Mouse (Mus musculus) megakaryocyte-erythroid progenitor cell, adult 5-6 weeks (primary cell): ENCODE measurements around the gene Cd209g. TPM values are rescaled to one million over a fixed set of nuclear protein-coding genes. Genes with fewer than 3 reads are reported as not detected.
A peak's percentile ranks its signal among the peaks of the same experiment; 100 is the strongest.
"Not testable (repeated sequence)": the region's sequence is repeated elsewhere in the genome, so short reads cannot be mapped to it uniquely, and the experiment has no call there.

ENCODE experiments used
- ATAC-seq: replicated peaks from 2 replicates; pipeline ENCODE4 v1.8.0; 2016; ENCODE audit warnings: mild to moderate bottlenecking, inconsistent platforms; ENCODE audit not compliant: severe bottlenecking, poor library complexity, low FRiP score, low TSS enrichment
- total RNA-seq, 2 experiments: library from RNA; stranded (forward) in 1 of 2; stranded (reverse) in 1 of 2; fragments of 200-1000, 215-1000 nt in 1 of 2; fragments of >200 nt in 1 of 2; fragmentation: Nextera tagmentation in 1 of 2; gene quantifications; 2 replicates each; pipeline ENCODE4 v1.2.3; 2014 to 2017

Gene Cd209g
- total RNA-seq (2014; fragmentation: Nextera tagmentation): not detected in 2 replicates
- not detected in 2 replicates for total RNA-seq (2017)

DNA sequence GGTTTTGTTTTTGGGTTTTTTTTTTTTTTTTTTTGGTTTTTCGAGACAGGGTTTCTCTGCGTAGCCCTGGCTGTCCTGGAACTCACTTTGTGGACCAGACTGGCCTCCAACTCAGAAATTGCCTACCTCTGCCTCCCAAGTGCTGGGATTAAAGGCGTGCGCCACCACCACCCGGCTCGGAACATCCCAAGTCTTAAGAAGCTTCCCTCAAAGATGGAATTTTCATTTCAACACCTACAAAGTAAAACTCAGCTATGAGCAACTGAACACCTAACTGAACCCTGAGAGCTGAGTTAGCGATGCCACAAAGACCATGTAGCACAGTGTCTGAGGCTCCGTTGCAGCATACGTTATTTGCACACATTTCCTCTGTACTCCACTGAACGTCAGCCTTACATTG is at the start of gene Cd209g:
Gene Cd209g (plus strand): TSS at position 301 of the 400 bp plus-strand sequence.
- no peak for ATAC-seq

DNA sequence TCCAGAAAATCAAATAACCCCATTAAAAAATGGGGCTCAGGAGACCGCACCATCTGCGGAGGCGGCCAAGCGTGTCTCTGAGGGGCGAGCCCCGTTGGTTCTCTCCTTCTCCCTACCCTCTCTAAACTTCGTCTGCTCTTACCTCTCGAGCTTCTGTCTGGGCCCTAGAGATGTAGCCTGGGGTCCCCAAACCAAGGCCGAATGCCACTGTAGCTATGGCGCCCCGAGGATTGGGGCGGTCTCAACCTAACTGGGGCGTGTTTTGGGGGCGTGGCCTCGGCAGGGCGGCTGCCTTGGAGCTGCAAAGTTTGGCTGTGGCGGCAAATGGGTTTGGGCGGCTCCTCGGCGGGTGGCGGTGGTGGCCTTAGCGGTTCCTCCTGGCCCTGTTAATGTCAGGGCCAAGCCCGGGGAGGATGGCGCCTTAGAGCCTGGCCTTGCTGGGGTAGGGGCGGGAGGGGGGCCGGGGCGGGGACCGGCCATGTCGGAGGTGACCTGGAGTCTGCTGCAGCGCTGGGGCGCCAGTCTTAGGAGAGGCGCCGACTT is 46.6 kb upstream of the Cd209g start:
- peak; percentile 91 for ATAC-seq

DNA sequence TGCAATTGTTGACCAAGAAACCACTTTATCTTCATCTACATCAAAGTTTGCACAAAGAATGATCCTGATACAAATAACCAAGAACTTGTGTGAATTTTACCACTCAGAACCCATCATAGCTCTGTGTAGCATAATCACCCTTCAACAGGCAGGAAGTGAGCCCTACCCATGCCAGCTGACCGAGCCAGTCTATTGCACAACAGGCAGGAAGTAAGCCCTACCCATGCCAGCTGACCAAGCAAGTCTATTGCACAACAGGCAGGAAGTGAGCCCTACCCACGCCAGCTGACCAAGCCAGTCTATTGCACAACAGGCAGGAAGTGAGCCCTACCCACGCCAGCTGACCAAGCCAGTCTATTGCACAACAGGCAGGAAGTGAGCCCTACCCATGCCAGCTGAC is 45.4 kb upstream of the Cd209g start:
- not testable (repeated sequence) for ATAC-seq

DNA sequence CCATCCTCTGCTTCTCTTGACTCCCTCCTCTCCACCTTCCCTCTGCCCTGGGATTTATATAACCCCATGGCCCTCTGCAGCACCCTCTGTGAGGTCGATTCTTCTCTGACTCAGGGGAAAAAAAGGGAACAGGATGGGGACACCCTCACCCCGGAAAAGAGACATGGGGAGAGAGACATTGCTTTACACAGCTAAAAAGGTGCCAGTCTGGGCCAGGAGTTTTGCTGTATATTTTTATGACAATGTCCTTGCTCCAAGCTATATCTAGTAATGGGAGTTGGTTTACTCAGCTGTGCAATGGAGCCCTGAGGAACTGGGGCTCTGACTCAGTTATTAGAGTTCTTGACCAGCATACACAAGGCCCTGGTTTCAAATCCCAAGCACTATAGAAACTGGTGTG is 28.2 kb upstream of the Cd209g start, which contains the start of gene Cd209f:
Gene Cd209f (minus strand): TSS at position 101 of the 400 bp plus-strand sequence.
- not testable (repeated sequence) for ATAC-seq

DNA sequence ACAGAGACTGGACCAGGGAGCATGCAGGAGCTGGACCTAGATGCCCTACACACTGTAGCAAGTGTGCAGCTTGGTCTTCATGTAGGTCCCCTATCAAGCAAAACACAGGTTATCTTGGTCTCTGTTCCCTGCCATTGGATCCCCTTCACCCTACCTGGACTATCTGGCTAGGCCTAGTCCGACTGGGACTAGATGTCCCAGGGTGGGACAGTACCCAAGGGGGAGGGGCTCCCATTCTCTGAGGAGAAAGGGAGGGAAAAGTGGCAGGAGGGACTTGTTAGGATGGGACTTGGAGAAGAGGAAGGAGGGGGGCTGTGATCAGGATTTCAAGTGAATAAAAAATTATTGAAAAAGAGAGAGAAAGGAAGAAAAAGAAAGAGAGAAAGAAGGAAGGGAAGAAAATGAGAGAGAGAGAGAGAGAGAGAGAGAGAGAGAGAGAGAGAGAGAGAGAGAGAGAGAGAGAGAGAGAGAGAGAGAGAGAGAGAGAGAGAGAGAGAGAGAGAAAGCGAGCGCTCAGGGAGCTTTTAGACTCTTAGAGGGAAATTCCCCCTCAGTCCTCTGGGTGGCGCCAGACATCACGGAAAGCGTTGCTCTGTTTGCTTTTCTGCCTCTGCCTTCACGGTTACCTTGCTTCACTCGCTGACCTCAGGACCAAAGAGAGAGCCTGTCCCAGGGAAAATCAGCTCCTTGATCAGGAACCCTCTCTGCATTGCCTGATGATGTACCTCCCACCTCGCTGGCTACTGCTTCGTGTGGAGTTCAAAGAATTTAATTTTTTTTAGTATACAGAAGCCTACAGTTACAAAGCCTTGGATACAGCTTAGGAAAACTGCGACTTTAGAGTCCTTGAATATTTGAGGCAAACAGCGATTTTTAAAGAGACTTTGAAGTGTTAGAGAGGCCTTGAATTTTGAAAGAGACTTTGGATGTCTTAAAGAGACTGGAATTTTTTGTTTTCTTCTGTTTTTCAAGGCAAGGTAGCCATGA is 6.1 kb downstream of the Cd209g start:
- ATAC-seq: peak; percentile 94

DNA sequence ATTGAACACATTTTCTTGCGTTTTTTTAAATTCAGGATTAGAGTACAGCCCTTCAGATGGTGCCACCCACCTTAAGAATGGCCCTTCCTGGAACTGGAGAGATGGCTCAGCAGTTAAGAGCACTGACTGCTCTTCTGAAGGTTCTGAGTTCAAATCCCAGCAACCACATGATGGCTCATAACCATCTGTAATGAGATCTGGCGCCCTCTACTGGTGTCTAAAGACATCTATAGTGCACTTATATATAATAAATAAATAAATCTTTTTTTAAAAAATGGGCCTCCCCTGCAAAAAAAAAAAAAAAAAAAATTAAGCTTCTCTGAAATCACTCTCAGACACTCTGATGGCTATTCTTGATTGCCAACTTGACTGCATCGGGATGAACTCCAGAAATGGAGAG is 7.8 kb downstream of the Cd209g start:
- ATAC-seq: no peak

DNA sequence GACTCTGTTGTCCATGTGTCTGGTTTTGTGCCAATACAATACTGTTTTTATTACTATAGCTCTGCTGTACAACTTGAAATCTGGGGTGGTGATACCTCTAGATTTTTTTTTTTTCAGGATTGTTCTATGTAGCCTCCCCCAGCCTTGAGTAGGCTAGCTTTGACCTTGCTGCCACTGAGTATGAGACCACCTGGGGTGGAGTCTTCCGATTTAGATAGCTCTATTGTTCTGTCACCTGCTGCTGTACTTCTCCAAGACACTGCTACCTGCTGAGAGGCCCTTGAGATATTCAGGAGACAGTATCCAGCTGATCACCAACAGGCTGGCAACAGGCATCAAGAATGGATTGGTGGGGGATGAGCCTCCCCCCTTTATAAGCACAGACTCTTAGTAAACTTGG is 13.4 kb downstream of the Cd209g start:
- ATAC-seq: no peak

DNA sequence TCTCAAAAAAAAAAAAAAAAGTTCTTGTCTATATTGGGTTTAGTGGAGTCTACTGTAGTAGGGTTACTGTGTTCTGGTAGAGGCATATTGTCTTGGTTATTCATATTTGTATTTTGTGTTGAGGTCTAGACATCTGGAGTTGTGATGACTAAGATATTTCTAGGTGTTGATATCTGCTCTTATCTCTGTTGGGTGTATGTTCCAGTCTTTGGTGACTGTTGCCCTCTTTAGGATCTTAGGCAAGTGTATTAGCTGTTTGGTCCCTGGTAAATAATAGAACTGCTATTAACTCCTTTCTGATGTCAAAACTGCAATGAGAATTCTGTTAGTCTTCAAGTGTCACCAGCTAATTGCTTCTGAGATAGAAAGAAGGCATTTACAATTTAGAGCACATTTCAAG is 21.0 kb downstream of the Cd209g start:
- no peak for ATAC-seq

DNA sequence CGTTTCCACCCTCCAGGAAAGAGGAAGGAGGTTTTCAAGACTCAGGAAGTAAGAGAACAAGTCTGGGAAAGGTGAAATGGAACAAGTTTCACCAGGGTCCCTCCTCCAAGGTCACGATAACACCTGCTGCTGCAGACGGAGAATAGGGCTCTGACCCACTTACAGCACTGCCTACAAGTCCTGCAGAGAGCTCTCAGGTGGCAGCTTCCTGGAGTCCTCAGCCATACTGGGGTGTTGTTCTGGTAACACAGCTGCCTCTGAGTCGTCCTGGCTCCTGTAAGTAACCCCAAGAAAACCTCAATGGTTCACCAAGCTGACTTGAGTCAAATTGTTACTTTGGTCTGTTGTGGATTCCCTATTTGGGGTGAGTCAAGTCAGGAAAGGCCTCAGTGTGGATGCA is 28.9 kb downstream of the Cd209g start:
- ATAC-seq: no peak

DNA sequence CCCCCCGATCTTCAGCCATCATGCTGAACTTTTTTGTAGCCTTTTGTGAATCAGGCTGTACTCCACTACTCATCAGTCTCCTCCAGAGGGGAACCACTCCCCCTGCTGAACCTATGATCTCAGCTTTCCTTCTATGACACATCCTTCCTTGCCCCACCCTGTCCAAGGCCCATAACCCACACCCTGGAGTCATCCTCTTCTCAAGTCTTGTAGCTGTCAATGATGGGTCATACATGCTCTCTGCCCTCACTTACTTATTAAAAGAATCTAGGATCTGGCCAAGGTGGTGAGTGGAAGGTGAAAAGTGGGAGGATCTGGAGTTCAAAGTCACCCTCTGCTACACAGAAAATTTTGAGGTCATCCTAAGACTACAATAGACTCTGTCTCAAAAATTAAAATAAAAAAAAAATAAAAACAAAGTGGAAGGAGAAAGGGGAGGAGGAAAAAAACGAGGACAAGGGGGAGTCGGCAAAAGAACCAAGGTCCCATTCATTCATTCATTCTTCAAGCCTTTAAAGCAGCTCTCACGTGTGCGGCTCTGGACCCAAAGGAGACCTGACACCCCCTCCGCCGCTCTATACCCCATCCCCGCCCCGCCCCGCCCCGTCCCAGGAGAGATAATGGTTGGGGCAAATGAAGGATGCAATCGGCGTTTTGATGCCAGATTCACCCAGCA is 31.4 kb downstream of the Cd209g start:
- ATAC-seq: no peak

DNA sequence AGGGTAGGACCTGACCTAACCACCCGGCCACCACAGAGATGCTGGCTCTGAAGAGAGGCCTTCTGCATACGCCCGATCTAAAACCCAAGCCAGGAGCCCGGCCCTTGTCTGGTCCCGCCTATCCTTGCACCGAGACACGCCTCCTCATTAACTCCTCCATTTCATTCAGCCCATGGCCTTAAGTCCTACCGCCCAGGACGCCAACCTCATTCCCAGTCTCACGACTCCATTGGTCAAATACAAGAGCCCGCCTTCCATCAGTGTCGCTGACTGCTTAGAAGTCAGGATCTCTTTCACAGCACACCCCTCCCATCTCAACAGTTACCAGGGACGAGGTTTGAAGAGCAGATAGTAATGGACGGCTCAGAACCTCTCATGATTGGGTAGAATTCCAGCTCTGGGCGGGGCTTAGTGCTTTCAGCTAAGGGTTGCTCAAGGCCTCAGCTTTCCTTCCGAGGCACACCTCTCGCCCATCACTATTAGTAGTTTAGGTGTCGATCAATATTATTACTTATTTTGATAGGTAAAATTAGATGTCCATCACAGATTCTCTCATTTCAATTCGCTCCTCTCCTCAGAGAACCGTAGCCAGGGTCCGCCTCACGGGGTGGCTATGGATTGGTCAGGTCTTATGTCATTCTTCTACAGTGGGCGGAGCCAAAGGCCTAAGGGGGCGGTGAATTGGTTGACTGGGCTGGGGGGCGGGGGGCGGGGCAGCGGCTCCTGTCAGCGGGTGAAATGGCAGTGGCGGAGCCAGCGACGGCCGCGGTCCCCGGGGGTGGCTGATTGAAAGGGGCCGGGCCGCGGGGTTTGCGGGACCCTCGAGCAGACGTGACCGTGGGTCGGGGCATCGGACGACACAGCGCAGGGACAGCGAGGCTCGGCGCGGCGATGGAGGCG is 32.2 kb downstream of the Cd209g start, which contains the start of gene Evi5l:
Gene Evi5l (plus strand): TSS at position 716 of the 900 bp plus-strand sequence.
- ATAC-seq: peak; percentile 91

DNA sequence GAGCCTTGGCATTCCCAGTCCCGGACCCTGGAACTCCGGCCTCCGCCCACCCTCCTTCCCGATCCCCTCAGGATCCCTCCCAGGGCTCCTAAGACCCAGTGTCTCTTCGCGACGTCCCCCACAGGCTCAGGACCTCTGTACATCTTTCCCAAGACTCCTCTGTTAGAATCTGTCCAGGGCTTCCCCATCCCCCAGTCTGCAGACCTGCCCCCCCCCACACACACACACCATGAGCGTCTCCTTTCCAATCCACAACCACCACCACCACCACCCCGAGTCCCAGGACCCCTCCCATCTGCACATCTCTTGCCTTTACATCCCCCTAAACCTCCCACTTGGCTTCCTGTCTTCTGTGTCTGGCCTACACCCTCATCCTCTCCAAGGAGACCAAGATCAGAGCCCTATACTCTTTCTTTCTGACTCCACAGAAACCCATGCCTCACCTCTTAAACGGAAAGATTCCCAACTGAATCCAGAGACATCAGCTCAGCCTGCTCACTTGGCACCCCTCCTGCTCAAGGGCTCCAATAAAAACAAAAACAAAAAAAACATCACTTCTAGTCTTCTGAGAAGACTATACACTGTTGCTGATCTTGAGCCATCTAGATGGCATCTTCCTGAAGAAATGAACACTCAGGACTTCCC is 33.1 kb downstream of the Cd209g start:
- ATAC-seq: no peak

DNA sequence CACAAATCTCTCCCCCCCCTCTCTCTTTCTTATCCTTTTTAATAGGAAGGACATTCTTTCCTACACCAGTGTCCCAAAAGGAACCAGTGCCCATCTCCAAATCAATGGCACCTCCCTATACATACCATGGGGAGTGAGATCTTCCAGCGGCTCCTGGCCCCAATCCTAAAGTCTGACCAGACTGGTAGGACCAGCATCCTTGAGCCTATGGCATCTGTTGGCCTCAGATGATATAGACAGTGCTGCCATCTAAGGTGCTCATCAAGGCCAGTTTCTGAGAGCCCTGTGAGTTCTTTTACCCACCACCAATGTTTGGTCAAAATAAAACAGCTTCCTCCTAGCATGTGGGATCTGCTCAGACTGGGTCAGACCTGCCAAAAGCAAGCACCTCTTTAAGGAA is 34.0 kb downstream of the Cd209g start:
- ATAC-seq: no peak

DNA sequence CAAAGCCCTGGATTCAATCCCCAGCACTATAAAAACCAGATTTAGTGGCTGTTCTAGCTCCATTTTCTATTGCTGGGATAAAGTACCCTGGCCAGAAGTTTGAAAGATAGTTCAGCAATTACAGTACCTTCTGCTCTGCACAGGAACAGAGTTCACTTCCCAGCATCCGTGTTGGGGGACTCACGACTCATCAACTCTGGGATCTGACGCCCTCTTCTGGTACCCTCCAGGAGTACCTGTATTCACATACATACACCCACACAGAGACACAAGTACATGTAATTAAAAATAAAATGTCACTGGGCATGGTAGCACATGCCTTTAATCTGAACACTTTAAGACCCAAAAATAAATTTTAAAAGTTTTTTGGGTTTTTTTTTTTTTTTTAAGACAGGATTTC is 38.6 kb downstream of the Cd209g start:
- ATAC-seq: no peak

DNA sequence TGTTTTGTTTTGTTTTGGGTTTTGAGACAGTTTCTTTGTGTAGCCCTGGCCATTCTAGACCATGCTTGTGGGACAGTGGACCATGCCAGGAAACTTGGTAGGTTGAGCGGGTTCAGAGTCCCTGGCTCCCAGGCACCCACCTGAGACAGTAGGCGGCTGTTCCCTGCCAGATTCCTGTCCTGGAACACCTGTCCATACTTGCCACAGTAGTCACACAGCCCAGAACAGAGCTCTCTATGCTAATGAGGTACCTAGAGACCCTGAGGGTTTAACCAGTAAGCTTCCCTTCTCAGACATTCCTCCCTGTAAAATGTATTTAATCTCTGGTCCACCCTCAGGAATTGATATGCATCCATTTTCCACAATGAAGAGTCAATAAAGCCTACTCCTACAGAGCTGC is 40.1 kb downstream of the Cd209g start:
- ATAC-seq: no peak

DNA sequence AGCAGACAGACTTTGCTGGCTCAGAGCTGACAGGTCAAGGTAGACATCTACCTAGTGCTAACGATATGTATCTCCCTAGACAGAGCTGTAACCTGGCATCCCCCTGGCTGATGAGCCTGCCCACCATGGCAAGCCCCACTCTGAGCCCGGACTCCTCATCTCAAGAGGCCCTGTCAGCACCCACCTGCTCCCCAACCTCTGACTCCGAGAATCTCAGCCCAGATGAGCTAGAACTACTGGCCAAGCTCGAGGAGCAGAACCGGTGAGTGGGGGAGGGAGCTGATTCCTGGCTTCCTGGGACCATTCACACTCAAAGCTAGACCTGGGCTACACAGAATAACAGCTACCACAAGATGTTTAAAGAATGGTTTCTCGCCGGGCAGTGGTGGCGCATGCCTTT is 49.5 kb downstream of the Cd209g start:
- no peak for ATAC-seq

DNA sequence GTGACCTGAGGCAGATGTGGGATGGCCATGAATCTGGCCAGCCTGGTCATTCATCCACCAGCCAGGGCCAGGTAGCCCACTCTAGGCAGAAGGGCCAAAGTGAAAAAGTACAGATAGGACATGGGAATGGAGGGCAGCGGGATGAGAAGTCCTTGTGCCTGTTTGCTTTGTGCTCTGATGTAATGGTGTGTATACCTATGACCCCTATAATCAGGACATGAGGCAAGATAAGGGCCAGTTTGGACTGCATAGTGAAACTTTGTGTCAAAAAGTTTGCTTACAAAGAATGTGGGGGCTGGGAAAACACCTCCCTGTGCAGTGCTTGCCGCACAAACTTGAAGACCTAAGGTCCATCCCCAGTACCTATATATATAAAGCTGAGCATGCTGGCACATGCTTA is 52.3 kb downstream of the Cd209g start:
- no peak for ATAC-seq
